Mouse (Mus musculus) kidney, adult 9 months (tissue): ENCODE results near the gene Nat9.

Source experiments
- DNase-seq: peaks from one replicate; pipeline ENCODE4 v3.0.0; 2022

Gene Nat9

DNA sequence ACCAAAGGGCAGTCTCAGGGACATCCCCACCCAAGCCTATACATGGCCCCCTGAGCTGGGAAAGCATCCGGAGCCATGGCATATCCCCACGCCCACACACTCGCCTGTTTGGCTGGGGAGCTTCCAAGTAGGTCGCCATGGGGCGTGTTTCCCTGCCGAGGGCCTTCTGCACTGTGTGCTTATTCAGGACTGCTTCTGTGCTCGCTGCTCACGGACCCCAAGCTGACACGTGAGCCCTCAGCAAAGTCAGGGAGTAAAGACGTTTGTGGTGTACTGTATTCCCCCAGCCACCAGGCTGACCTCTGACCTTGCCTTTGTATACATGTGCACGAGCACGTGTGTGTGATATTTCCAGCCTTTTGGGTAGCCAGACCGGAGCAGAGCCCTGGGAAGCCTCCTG is 24.5 kb upstream of the Nat9 start:
- no peak for DNase-seq

DNA sequence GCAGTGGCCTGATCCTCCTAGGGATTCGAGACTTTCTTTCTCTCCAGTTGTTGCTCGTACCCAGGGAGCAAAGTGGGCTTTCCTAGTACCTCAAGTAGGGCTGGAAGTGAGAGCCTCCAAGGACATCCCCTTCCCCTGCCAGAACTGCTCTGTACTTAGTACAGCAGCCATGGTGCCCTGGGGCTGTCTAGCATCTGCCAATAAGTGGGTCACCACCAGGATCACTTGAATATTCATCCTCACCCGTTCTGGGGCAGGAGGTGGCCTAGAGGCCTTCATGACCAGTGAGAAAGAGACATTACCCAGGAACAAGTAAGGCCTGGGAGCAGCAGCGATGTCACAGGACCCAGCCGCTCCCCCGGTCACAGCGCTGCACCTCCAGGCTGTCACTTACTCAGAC is 22.3 kb upstream of the Nat9 start:
- no peak for DNase-seq

DNA sequence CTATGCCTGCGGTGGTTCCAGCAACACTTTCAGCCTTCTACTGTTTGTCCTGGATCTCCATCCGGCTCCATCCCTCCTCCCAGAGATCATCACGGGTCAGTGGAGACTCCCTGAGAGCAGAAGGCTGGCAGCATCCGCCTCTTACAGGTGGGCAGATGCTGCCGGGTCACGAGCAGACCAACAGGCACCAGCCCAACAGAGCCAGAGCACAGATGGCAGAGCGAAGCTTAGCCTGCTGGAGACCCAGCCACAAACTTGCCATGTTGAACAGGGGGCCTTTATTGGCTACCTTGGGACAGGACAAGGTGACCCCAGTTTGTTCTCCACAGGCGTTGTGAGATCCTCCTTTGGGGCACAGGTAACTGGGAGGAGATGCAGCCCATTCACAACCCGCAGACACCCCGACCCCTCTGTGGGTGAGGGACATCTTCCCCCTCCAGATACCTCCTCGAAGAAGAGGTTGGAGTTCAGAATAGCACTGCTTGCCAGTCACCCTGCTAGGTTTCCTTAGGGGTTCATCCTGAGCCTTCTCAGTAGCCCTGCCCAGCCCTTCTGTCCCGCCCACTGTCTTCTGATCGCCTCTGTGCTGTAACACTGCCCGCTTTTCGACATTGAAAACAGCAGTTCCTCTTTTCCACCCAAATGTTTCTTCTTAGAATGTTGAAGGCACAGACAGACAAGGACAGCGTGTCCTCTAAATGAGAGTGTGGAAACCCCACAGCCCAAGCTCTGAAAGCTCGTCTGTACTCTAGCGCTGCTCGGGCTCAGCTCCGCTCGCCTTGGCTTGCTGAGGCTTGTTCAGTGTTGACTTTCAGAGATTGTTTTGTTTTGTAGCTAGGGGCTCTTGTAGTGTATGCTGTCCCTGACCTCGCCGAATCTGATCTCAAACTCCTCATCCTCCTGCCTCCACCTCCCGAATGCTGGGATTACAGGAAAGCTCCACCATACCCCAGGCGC is 21.4 kb upstream of the Nat9 start:
- no peak for DNase-seq

GRCm38 (mm10) chr11:115208126-115208525 is 20.5 kb upstream of the Nat9 start:
- DNase-seq: no peak

DNA sequence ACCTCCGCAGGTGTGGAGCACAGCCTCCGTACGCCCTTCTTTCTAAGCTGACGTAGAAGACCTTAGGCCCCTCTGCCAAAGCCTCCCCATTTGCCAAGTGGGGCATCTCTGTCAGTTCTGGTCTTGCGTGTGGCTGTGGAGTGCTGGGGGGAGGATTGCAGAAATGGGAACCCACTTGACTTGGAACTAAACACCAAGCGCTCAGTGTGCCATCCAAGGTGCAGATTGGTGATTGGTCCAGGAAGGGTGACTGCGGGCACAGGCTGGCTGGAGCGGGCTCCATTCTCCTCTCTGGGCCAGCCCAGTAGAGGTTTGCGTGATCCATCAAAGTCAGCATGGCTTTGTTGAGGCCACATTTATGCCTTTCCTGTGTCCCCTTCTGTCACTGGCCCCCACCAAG is 15.1 kb upstream of the Nat9 start:
- DNase-seq: no peak

DNA sequence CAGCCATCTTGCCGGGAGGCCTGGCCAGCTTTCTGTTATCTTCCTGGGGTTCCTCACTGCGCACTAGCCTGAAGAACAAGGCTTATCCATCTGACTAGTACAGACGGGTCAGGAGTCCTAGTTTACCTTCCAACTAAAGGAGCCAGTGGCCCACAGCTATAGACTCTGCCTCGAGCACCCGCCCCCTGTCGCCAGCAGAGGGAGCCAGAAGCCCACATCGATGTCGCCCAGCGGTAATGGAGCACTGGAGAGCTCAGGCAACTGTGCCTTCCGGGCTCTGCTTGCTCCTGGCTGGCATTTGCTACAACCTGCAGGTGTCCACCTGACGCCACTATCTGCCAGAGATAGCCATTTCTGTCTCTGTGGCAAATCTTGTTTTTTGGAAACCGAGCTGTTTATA is 14.7 kb upstream of the Nat9 start:
- DNase-seq: peak; percentile 80

DNA sequence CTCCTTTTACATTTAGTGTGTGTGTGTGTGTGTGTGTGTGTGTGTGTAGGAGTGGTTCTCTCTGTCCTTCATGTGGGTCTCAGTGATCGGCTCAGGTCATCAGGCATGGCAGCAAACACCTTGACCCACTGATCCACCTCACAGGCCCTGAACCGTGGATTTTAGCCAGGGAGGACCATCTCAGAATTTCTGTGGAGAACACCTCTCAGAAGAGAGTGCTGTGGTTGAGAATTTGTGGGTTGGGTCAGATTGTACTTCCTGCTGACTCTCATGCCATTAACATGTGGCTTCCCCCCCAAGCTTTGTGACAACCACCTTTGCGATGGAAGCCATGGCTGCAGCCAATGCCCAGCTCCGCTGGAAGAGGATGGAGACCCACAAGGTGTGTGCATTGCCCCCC is 12.9 kb upstream of the Nat9 start:
- no peak for DNase-seq

- no peak for DNase-seq
These were observed 11.3 kb upstream of the Nat9 start for GRCm38 (mm10) chr11:115198932-115199384.

DNA sequence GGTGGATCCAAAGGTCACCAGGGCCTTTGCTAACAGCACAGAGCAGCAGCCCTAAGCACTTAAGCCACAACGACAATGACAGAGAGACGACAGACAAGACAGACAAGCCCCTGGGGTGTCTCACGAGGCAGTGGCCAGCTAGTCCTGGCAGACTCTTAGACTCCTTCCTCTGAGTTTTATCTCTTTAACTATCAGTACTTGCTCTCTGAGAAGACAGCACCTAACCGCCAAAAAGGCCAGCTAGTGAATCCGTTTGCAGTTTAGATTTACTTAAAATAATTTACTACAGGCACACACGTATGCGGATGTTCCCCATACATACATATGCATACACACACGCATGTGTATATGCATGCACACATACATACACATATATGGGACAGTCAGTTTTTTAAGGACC is 9.9 kb upstream of the Nat9 start:
- DNase-seq: no peak

- DNase-seq: no peak
These were observed 8.3 kb upstream of the Nat9 start for GRCm38 (mm10) chr11:115195933-115196332.

- DNase-seq: no peak
These were observed 7.0 kb upstream of the Nat9 start for GRCm38 (mm10) chr11:115194693-115195092.

GRCm38 (mm10) chr11:115192180-115192579 is 4.5 kb upstream of the Nat9 start:
- peak; percentile 67 for DNase-seq

GRCm38 (mm10) chr11:115189304-115189703 is 1.6 kb upstream of the Nat9 start:
- DNase-seq: no peak

DNA sequence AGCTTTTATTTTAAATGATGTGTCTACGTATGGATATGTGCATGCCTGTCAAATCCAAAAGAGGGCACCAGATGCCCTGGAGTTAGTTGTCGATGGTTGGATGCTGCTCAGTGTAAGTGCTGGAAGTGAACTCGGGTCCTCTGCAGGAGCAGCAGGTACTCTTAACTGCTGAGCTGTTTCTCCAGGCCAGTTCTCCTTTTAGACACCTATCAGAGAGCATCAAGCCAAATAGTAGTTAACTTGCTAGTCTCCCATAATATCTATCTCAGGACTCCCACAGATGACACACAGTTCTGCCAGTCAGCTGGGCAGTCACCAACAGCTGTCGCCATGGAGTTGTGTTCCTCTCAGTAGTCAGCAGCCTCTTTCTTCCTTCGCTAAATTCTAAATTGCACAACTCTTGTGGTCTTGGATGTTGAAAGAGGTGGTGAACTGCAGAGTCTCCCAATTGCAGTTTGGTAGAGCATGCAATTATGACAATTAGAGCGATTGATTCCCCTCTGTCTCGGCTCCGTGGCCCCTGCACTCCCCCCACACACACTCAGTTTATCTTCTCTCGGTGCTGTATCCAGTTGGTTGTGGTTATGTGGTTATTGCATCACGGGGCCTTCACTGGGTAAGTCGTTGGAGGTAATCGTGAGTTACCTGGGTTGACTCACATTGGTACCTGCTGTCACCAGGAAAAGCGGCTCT is 1.0 kb upstream of the Nat9 start:
- DNase-seq: no peak

- DNase-seq: peak; percentile 99
These were observed 427 bp downstream of the Nat9 start, which contains the start of gene Tmem104 for GRCm38 (mm10) chr11:115187224-115187639. TSS of gene Tmem104 (plus strand) at chr11:115187487.

GRCm38 (mm10) chr11:115184973-115185372 is 2.7 kb downstream of the Nat9 start:
- DNase-seq: no peak

DNA sequence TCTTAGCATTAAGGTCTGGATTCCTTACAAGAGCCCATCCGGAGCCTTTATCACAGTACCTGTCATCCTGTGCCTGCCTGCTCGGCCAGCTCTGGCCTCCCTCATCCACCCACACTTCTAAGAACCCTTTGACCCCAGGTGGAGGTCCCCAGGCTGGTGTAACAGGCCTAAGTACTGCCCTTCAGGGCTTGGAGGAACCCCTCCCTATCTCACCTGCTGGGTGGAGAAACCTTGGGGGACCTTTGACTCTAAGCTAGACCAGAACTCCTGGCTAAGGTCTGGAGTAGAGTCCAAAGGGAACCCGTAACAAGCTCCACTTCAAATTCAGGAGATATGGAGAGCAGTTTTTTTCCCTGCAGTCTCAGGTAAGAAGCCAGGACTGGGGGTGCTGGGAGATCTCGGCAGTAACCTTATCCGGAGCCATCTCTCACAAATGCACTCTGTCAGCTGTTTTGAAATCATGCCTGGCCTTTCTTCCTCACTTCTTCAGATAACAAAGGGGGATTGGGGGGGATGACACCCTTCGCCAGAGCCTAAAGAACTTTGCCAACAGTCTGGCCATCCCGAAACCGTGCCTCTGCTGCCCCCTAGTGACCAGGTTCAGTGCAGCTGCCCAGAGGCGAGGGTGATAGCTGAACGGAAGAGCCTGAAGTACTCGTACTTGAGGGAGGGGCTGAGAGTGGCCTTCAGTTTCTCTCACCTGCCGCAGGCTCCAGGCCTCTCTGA is 5.6 kb downstream of the Nat9 start:
- peak; percentile 89 for DNase-seq

DNA sequence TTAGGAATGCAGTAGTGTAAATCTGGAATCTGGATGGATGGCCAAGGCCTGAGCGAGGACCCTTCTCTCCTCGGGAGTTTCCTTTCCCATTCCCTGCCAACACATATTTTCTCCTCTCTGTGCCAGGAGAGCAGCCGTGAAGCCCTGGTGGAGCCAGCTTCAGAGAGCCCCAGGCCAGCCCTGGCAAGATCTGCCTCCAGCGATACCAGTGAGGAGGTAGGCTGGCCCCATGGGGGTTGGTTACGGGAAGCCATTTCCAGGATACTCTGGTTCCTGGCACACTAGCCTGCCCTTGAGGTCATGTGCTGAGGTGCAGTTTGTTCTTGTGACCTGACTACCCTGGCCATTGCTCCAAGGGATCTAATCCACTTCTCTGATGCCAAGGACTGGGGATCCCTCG is 7.8 kb downstream of the Nat9 start:
- peak; percentile 90 for DNase-seq

DNA sequence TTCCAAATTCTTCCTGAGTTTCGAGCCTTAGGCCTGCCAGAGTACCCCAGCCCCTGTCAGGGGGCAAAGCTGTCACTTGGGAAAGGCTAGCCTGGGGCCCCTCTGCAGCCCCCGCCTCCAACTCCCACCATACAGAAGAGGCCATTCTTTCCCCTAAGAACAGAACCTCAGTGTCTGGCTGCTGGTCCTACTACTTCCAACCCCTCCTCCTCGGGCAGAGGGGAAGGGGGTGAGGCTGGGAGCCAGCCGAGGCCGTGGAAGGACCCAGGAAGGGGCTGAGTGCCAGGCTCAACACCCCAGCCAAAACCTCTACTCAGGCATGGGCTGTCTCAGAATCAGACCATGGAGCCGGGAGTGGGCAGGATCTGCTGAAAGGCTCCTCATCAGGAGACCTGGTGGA is 8.5 kb downstream of the Nat9 start:
- no peak for DNase-seq

GRCm38 (mm10) chr11:115178766-115179165 is 8.9 kb downstream of the Nat9 start:
- peak; percentile 91 for DNase-seq

- peak; percentile 90 for DNase-seq
These were observed 10.0 kb downstream of the Nat9 start for GRCm38 (mm10) chr11:115177559-115178195.

- no peak for DNase-seq
These were observed 11.1 kb downstream of the Nat9 start for GRCm38 (mm10) chr11:115176399-115177190.
